Mouse (Mus musculus) neural tube, embryonic 14.5 days (tissue): ENCODE measurements around the gene Imp3. TPM values are rescaled to one million over a fixed set of nuclear protein-coding genes. Genes with fewer than 3 reads are reported as not detected.

Experiments used
- ATAC-seq: fragments of 200-750 bp; cut with Nextera tagmentation; 2 replicates; pipeline ENCODE4 v1.8.0; 2017; ENCODE audit warnings: low read depth, mild to moderate bottlenecking, moderate TSS enrichment, moderate library complexity
- H3K27ac ChIP-seq: fragments of 300-500 bp; sonication (generic); 2 replicates; pipeline ENCODE4 v1.5.1; 2014; ENCODE audit warnings: low read depth, mild to moderate bottlenecking, control low read depth, low read length, moderate library complexity, mixed read lengths
- H3K27me3 ChIP-seq: fragments of 300-500 bp; sonication (generic); 2 replicates; pipeline ENCODE4 v1.6.1; 2014; ENCODE audit warnings: low read length; ENCODE audit not compliant: control insufficient read depth, insufficient read depth
- H3K36me3 ChIP-seq: fragments of 300-500 bp; sonication (generic); 2 replicates; pipeline ENCODE4 v1.6.1; 2014; ENCODE audit warnings: low read length, mixed read lengths; ENCODE audit not compliant: control insufficient read depth, insufficient read depth
- H3K4me1 ChIP-seq: fragments of 300-500 bp; sonication (generic); 2 replicates; pipeline ENCODE4 v1.6.1; 2014; ENCODE audit warnings: low read length; ENCODE audit not compliant: control insufficient read depth, insufficient read depth
- H3K4me2 ChIP-seq: fragments of 300-500 bp; sonication (generic); 2 replicates; pipeline ENCODE4 v1.6.1; 2014; ENCODE audit warnings: mild to moderate bottlenecking, low read depth, low read length, control low read depth
- H3K4me3 ChIP-seq: fragments of 300-500 bp; sonication (generic); 2 replicates; pipeline ENCODE4 v1.5.1; 2014; ENCODE audit warnings: low read depth, low read length, control low read depth, mixed read lengths
- H3K9ac ChIP-seq: fragments of 300-500 bp; sonication (generic); replicated peaks from 2 replicates; pipeline ENCODE4 v1.6.1; 2014; ENCODE audit warnings: low read depth, mild to moderate bottlenecking, control low read depth, low read length, mixed read lengths
- H3K9me3 ChIP-seq: fragments of 300-500 bp; sonication (generic); 2 replicates; pipeline ENCODE4 v1.6.1; 2016; ENCODE audit warnings: low read length; ENCODE audit not compliant: control insufficient read depth
- WGBS: fragments of 180-500 bp; shearing (Covaris S2); extraction: QIAGEN DNeasy Blood & Tissue Kit; methylation state at CpG from one replicate; pipeline ENCODE4 v1.1.7; 2014; 5-methylcytosine and 5-hydroxymethylcytosine counted together
- polyA plus RNA-seq: library from polyadenylated mRNA; unstranded; fragments of >200 nt; fragmentation: Nextera tagmentation; extraction: Ambion mirVana; gene quantifications from 2 replicates; pipeline ENCODE4 v1.2.1, GENCODE M21; 2014

Gene Imp3
- polyA plus RNA-seq, 1 experiment from 2014 or later, result 71.3 TPM

- 85% methylated on average over 3 of the region's 3 CpGs for WGBS
- Histone ChIP-seq H3K4me1 (no peaks in the 10 kb centered on the region), H3K4me2 (no peak overlapping the region), H3K36me3 (0 out of 2 replicates have a peak, but pooled peaks cover 8% of the 10 kb centered on the region), H3K27ac (no peak overlapping the region), H3K9ac (no peak overlapping the region), H3K27me3 (no peaks in the 10 kb centered on the region), H3K9me3 (no peaks in the 10 kb centered on the region), H3K4me3 (no peak overlapping the region)
- ATAC-seq, result no peak
These were observed 37.9 kb downstream of the Imp3 start for GRCm38 (mm10) chr9:56975199-56975598.

GRCm38 (mm10) chr9:56980186-56980585 lies 42.9 kb downstream of the Imp3 start:
- no peak for ATAC-seq

GRCm38 (mm10) chr9:56981502-56981901 lies 44.2 kb downstream of the Imp3 start:
- H3K27me3 ChIP-seq, result no peaks in the 10 kb centered on the region
- 0 out of 2 replicates have a peak, but pooled peaks cover 3% of the 10 kb centered on the region for H3K36me3 ChIP-seq
- H3K4me2 ChIP-seq, result no peak overlapping the region
- WGBS, result 78% methylated on average over 1 of the region's 1 CpGs
- H3K9ac ChIP-seq, result no peak overlapping the region
- no peak overlapping the region for H3K4me3 ChIP-seq
- ATAC-seq, result no peak
- no peak overlapping the region for H3K27ac ChIP-seq
- H3K9me3 ChIP-seq, result no peaks in the 10 kb centered on the region
- H3K4me1 ChIP-seq, result no peaks in the 10 kb centered on the region

More at GRCm38 (mm10) chr9:56980186-56980585, 42.9 kb downstream of the Imp3 start:
- H3K4me1 ChIP-seq, result no peaks in the 10 kb centered on the region
- 0 out of 2 replicates have a peak, but pooled peaks cover 3% of the 10 kb centered on the region for H3K36me3 ChIP-seq
- no peak overlapping the region for H3K4me2 ChIP-seq
- H3K27me3 ChIP-seq, result no peaks in the 10 kb centered on the region
- H3K9ac ChIP-seq, result no peak overlapping the region
- no peaks in the 10 kb centered on the region for H3K9me3 ChIP-seq
- WGBS, result 93% methylated on average over 6 of the region's 6 CpGs
- no peak overlapping the region for H3K27ac ChIP-seq
- H3K4me3 ChIP-seq, result no peak overlapping the region

Other genes with a start within 250 kb of the Imp3 start
- 50.4 and 56.7 TPM in 2 replicates for gene Lingo1, start 141.0 kb upstream of the Imp3 start, polyA plus RNA-seq
- 0.32 TPM in 1 of 2 replicates, not detected in the other for gene Odf3l1, start 72.8 kb upstream of the Imp3 start, polyA plus RNA-seq
- 6.1 and 6.7 TPM in 2 replicates for gene Cspg4, start 72.4 kb upstream of the Imp3 start, polyA plus RNA-seq
- 1.3 and 2.1 TPM in 2 replicates for gene Snx33, start 9.1 kb upstream of the Imp3 start, polyA plus RNA-seq
- gene Snupn, start 13.4 kb downstream of the Imp3 start, polyA plus RNA-seq, result 25.5 and 25.9 TPM in 2 replicates
- 31.3 and 36.5 TPM in 2 replicates for gene Ptpn9, start 57.4 kb downstream of the Imp3 start, polyA plus RNA-seq
- gene Sin3a, start 134.6 kb downstream of the Imp3 start, polyA plus RNA-seq, result 26.8 and 35.2 TPM in 2 replicates
- 43.2 and 49.9 TPM in 2 replicates for gene Man2c1, start 193.2 kb downstream of the Imp3 start, polyA plus RNA-seq
- gene Neil1, start 210.8 kb downstream of the Imp3 start, polyA plus RNA-seq, result 6.6 and 7.7 TPM in 2 replicates
- gene Commd4, start 220.9 kb downstream of the Imp3 start, polyA plus RNA-seq, result 138 and 161 TPM in 2 replicates